Mouse (Mus musculus) embryonic facial prominence, embryonic 11.5 days (tissue): ENCODE data around the gene Irgc1. TPM values are rescaled to one million over a fixed set of nuclear protein-coding genes. Genes with fewer than 3 reads are reported as not detected.
A peak's percentile ranks its signal among the peaks of the same experiment; 100 is the strongest.

Experiments
- ATAC-seq: fragments of 200-750 bp; cut with Nextera tagmentation; replicated peaks from 2 replicates; pipeline ENCODE4 v1.8.0; 2017; ENCODE audit warnings: low read depth; ENCODE audit not compliant: insufficient number of reproducible peaks, low FRiP score, low TSS enrichment
- DNase-seq: peaks from one replicate; pipeline ENCODE4 v3.0.0-alpha.2; 2015; ENCODE audit warnings: low spot score
- H3K27ac ChIP-seq: fragments of 300-500 bp; sonication (generic); replicated peaks from 2 replicates; pipeline ENCODE4 v1.5.1; 2014; ENCODE audit warnings: mild to moderate bottlenecking, low read depth, low read length, control low read depth
- H3K27me3 ChIP-seq: fragments of 300-500 bp; sonication (generic); 2 replicates; pipeline ENCODE4 v1.6.1; 2014; ENCODE audit warnings: mild to moderate bottlenecking, low read length, moderate library complexity, mixed read lengths; ENCODE audit not compliant: control insufficient read depth, insufficient read depth
- H3K36me3 ChIP-seq: fragments of 300-500 bp; sonication (generic); replicated peaks from 2 replicates; pipeline ENCODE4 v1.6.1; 2014; ENCODE audit warnings: low read depth, mild to moderate bottlenecking, low read length, moderate library complexity, mixed read lengths; ENCODE audit not compliant: control insufficient read depth, insufficient read depth
- H3K4me1 ChIP-seq: fragments of 300-500 bp; sonication (generic); 2 replicates; pipeline ENCODE4 v1.6.1; 2014; ENCODE audit warnings: low read length, mixed read lengths; ENCODE audit not compliant: control insufficient read depth, insufficient read depth
- H3K4me2 ChIP-seq: fragments of 300-500 bp; sonication (generic); 2 replicates; pipeline ENCODE4 v1.6.1; 2014; ENCODE audit warnings: low read depth, mild to moderate bottlenecking, control low read depth, low read length, moderate library complexity
- H3K4me3 ChIP-seq: fragments of 300-500 bp; sonication (generic); 2 replicates; pipeline ENCODE4 v1.5.1; 2014; ENCODE audit warnings: low read depth, low read length, control low read depth
- H3K9ac ChIP-seq: fragments of 300-500 bp; sonication (generic); replicated peaks from 2 replicates; pipeline ENCODE4 v1.6.1; 2014; ENCODE audit warnings: mild to moderate bottlenecking, control low read depth, low read length
- H3K9me3 ChIP-seq: fragments of 300-500 bp; sonication (generic); replicated peaks from 2 replicates; pipeline ENCODE4 v1.6.1; 2016; ENCODE audit warnings: mild to moderate bottlenecking, low read length, inconsistent platforms, mixed read lengths; ENCODE audit not compliant: control insufficient read depth
- WGBS: fragments of 180-500 bp; shearing (Covaris S2); extraction: QIAGEN DNeasy Blood & Tissue Kit; methylation state at CpG from one replicate; pipeline ENCODE4 v1.1.7; 2014; 5-methylcytosine and 5-hydroxymethylcytosine counted together
- polyA plus RNA-seq: library from polyadenylated mRNA; unstranded; fragments of >200 nt; fragmentation: Nextera tagmentation; extraction: Ambion mirVana; gene quantifications from 2 replicates; pipeline ENCODE4 v1.2.1, GENCODE M21; 2014

Gene Irgc1
- polyA plus RNA-seq, 1 experiment from 2014 or later = not detected

GRCm38 (mm10) chr7:24476856-24477255, 24.8 kb upstream of the Irgc1 start:
- WGBS = 84% methylated on average over 7 of the region's 7 CpGs
- no peak for ATAC-seq
- Histone ChIP-seq H3K4me1 (no peaks in the 10 kb centered on the region), H3K9ac (no peak overlapping the region), H3K4me3 (no peak overlapping the region), H3K9me3 (no peaks in the 10 kb centered on the region), H3K36me3 (no peaks in the 10 kb centered on the region), H3K27me3 (no peaks in the 10 kb centered on the region; the same call in 1 of the 2 replicates), H3K27ac (no peak overlapping the region), H3K4me2 (no peak overlapping the region)
- DNase-seq = no peak

- Histone ChIP-seq H3K27me3 (no peaks in the 10 kb centered on the region), H3K4me2 (no peak overlapping the region), H3K9me3 (no peaks in the 10 kb centered on the region), H3K4me1 (no peaks in the 10 kb centered on the region), H3K9ac (no peak overlapping the region), H3K4me3 (no peak overlapping the region), H3K27ac (no peak overlapping the region), H3K36me3 (no peaks in the 10 kb centered on the region)
- ATAC-seq (no peak), DNase-seq (no peak)
- WGBS = 82% methylated on average over 8 of the region's 8 CpGs
Observed at GRCm38 (mm10) chr7:24476338-24476737, 24.2 kb upstream of the Irgc1 start.

GRCm38 (mm10) chr7:24474811-24475506, 22.9 kb upstream of the Irgc1 start:
- Histone ChIP-seq H3K36me3 (no peaks in the 10 kb centered on the region), H3K4me2 (no peak overlapping the region), H3K27me3 (no peaks in the 10 kb centered on the region), H3K9me3 (no peaks in the 10 kb centered on the region), H3K27ac (no peak overlapping the region), H3K4me1 (no peaks in the 10 kb centered on the region), H3K4me3 (no peak overlapping the region), H3K9ac (no peak overlapping the region)
- DNase-seq = no peak
- WGBS = 26% methylated on average over 21 of the region's 21 CpGs
- ATAC-seq = no peak

- H3K27ac ChIP-seq = no peak overlapping the region
- H3K27me3 ChIP-seq = no peaks in the 10 kb centered on the region
- H3K36me3 ChIP-seq = no peaks in the 10 kb centered on the region
- no peaks in the 10 kb centered on the region for H3K9me3 ChIP-seq
- no peak overlapping the region for H3K9ac ChIP-seq
- 41% methylated on average over 10 of the region's 10 CpGs for WGBS
- 0 out of 2 replicates have a peak, but pooled peaks have one; percentile 30 for ATAC-seq
- no peak overlapping the region for H3K4me3 ChIP-seq
- peak; percentile 55 for DNase-seq
- H3K4me2 ChIP-seq = no peak overlapping the region
- no peaks in the 10 kb centered on the region for H3K4me1 ChIP-seq
Observed at GRCm38 (mm10) chr7:24473913-24474529, 21.9 kb upstream of the Irgc1 start.

GRCm38 (mm10) chr7:24472937-24473336, 20.8 kb upstream of the Irgc1 start:
- WGBS = 78% methylated on average over 7 of the region's 7 CpGs
- H3K27me3 ChIP-seq = no peaks in the 10 kb centered on the region
- H3K4me3 ChIP-seq = no peak overlapping the region
- no peak overlapping the region for H3K4me2 ChIP-seq
- DNase-seq = peak; percentile 54
- H3K9me3 ChIP-seq = no peaks in the 10 kb centered on the region
- no peak overlapping the region for H3K9ac ChIP-seq
- no peaks in the 10 kb centered on the region for H3K36me3 ChIP-seq
- H3K4me1 ChIP-seq = no peaks in the 10 kb centered on the region
- no peak for ATAC-seq
- no peak overlapping the region for H3K27ac ChIP-seq

GRCm38 (mm10) chr7:24472442-24472841, 20.3 kb upstream of the Irgc1 start:
- 84% methylated on average over 6 of the region's 6 CpGs for WGBS
- Histone ChIP-seq H3K4me2 (no peak overlapping the region), H3K4me3 (no peak overlapping the region)

GRCm38 (mm10) chr7:24470356-24470755, 18.3 kb upstream of the Irgc1 start:
- 90% methylated on average over 7 of the region's 7 CpGs for WGBS
- Histone ChIP-seq H3K4me2 (no peak overlapping the region), H3K27ac (no peak overlapping the region), H3K36me3 (no peaks in the 10 kb centered on the region), H3K27me3 (no peaks in the 10 kb centered on the region), H3K4me3 (no peak overlapping the region), H3K4me1 (no peaks in the 10 kb centered on the region), H3K9me3 (no peaks in the 10 kb centered on the region), H3K9ac (no peak overlapping the region)
- ATAC-seq (no peak), DNase-seq (no peak)

More at GRCm38 (mm10) chr7:24472442-24472841, 20.3 kb upstream of the Irgc1 start:
- Histone ChIP-seq H3K9ac (no peak overlapping the region), H3K36me3 (no peaks in the 10 kb centered on the region), H3K27me3 (no peaks in the 10 kb centered on the region), H3K9me3 (no peaks in the 10 kb centered on the region), H3K27ac (no peak overlapping the region), H3K4me1 (no peaks in the 10 kb centered on the region)
- ATAC-seq = no peak
- no peak for DNase-seq

GRCm38 (mm10) chr7:24469126-24469525, 17.0 kb upstream of the Irgc1 start:
- 89% methylated on average over 3 of the region's 3 CpGs for WGBS
- Histone ChIP-seq H3K27ac (no peak overlapping the region), H3K4me1 (no peaks in the 10 kb centered on the region), H3K27me3 (no peaks in the 10 kb centered on the region), H3K36me3 (no peaks in the 10 kb centered on the region), H3K4me3 (no peak overlapping the region), H3K4me2 (no peak overlapping the region), H3K9ac (no peak overlapping the region), H3K9me3 (no peaks in the 10 kb centered on the region)
- DNase-seq = peak; percentile 25
- no peak for ATAC-seq
